Mouse (Mus musculus) bone marrow macrophage, adult 2 months (primary cell): ENCODE data around the gene Mthfd2.

Experiments
- CTCF ChIP-seq: IDR thresholded peaks from 2 replicates; pipeline ENCODE4 v1.5.1; 2012; ENCODE audit warnings: low read depth, mild to moderate bottlenecking, low read length, moderate library complexity
- POLR2A ChIP-seq: IDR thresholded peaks from 2 replicates; pipeline ENCODE4 v1.6.1; 2012; ENCODE audit warnings: mild to moderate bottlenecking, low read depth, low read length, borderline replicate concordance

DNA sequence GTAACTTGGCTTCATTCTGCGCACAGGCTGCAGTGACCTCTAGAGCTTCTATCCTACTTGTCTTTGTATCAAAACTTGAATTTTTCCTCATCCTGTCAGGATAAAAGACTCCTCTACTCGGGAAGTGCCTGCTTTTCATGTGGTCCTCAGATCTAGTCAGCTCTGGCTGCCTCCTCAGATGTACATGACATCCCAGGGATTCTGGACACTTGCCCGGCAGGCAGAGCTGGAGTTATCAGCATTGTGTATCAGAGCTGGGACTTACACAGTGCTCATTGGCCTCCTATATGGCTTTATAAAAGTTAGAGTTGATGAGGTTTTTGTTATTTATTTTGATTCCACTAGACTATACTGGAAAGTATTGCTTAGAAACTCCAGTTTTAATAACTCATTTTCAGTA lies 15.7 kb upstream of the Mthfd2 start:
- TF ChIP-seq POLR2A (no peak), CTCF (no peak)
